Mouse (Mus musculus): ENCODE results near the gene Gm21256. TPM values are rescaled to one million over a fixed set of nuclear protein-coding genes. Genes with fewer than 3 reads are reported as not detected.
"Not testable (repeated sequence)": the region's sequence is repeated elsewhere in the genome, so short reads cannot be mapped to it uniquely, and the experiment has no call there.

The Gm21256 gene
- total RNA-seq (2017), result not detected in 2 replicates

GRCm38 (mm10) chrY:47450660-47451059 lies at the start of gene Gm21256:
TSS of gene Gm21256 (plus strand) at chrY:47450960.
- not testable (repeated sequence) for ATAC-seq (replicated peaks; ENCODE audit: low read depth, poor library complexity, severe bottlenecking)

Other genes with a start within 250 kb of the Gm21256 start
- not detected in 2 replicates for gene Gm21170, start 240.1 kb downstream of the Gm21256 start, total RNA-seq (2017)

Measured in common myeloid progenitor, adult 5-6 weeks (primary cell).